Mouse (Mus musculus) CH12.LX (cell line): ENCODE measurements around the gene Cracr2a. TPM values are rescaled to one million over a fixed set of nuclear protein-coding genes. Genes with fewer than 3 reads are reported as not detected.

Experiments
- DNase-seq: peaks from one replicate; pipeline ENCODE4 v3.0.0-alpha.2; 2013; ENCODE audit errors: extremely low read depth
- H3K27ac ChIP-seq: 2 replicates; pipeline ENCODE4 v1.5.1; 2012; ENCODE audit warnings: low read depth, mild to moderate bottlenecking, control low read depth, moderate library complexity; ENCODE audit not compliant: insufficient read depth
- H3K27me3 ChIP-seq: replicated peaks from 2 replicates; pipeline ENCODE3; 2012; ENCODE audit warnings: inconsistent platforms
- H3K36me3 ChIP-seq, 2 experiments: replicated peaks in 1 of 2; 2 replicates each; pipeline versions ENCODE3 to v1.6.1; 2012; ENCODE audit warnings: inconsistent platforms in 1 of 2, low read length in 1 of 2, mild to moderate bottlenecking in 1 of 2, mixed read lengths in 1 of 2, moderate library complexity in 1 of 2; ENCODE audit not compliant: control insufficient read depth in 1 of 2, insufficient read depth in 1 of 2
- H3K4me1 ChIP-seq, 2 experiments: 2 replicates each; pipeline ENCODE4 v1.6.1; 2012; ENCODE audit warnings: inconsistent platforms in 1 of 2, moderate library complexity in 1 of 2; ENCODE audit not compliant: insufficient read depth in 2 of 2, control insufficient read depth in 1 of 2
- H3K4me2 ChIP-seq: 2 replicates; pipeline ENCODE4 v1.6.1; 2012; ENCODE audit warnings: low read depth, mild to moderate bottlenecking, control low read depth; ENCODE audit not compliant: poor library complexity, insufficient read depth, severe bottlenecking
- H3K4me3 ChIP-seq, 3 experiments: fragments of 150-350 bp in 1 of 3; sonication (generic) in 1 of 3; replicated peaks in 1 of 3; 2 replicates each; pipeline versions ENCODE3 to v1.5.1; 2011 to 2012; ENCODE audit warnings: low read depth in 2 of 3, low read length in 2 of 3, mild to moderate bottlenecking in 2 of 3, moderate library complexity in 2 of 3, control low read depth in 1 of 3, improper control_type of control experiment in 1 of 3, inconsistent platforms in 1 of 3, mixed read lengths in 1 of 3; ENCODE audit not compliant: poor library complexity in 1 of 3
- H3K79me2 ChIP-seq: replicated peaks from 2 replicates; pipeline ENCODE4 v1.6.1; 2012; ENCODE audit warnings: mild to moderate bottlenecking, moderate library complexity; ENCODE audit not compliant: control insufficient read depth, poor library complexity, insufficient read depth, severe bottlenecking; ENCODE audit errors: extremely low read depth
- H3K9ac ChIP-seq: 2 replicates; pipeline ENCODE4 v1.6.1; 2012; ENCODE audit warnings: low read depth, mild to moderate bottlenecking, control low read depth, moderate library complexity; ENCODE audit not compliant: insufficient read depth
- H3K9me3 ChIP-seq: replicated peaks from 2 replicates; pipeline ENCODE3; 2012; ENCODE audit warnings: low read length, inconsistent platforms, mixed read lengths
- BHLHE40 ChIP-seq: IDR thresholded peaks from 2 replicates; pipeline ENCODE4 v1.6.1; 2011; ENCODE audit warnings: mild to moderate bottlenecking, low read depth, low read length, improper control_type of control experiment
- CHD1 ChIP-seq: IDR thresholded peaks from 2 replicates; pipeline ENCODE4 v1.6.1; 2012; ENCODE audit warnings: low read depth, low read length, improper control_type of control experiment, inconsistent platforms
- CHD2 ChIP-seq: IDR thresholded peaks from 2 replicates; pipeline ENCODE4 v1.6.1; 2011; ENCODE audit warnings: low read length, improper control_type of control experiment
- CTCF ChIP-seq, 2 experiments: IDR thresholded peaks in 1 of 2; conservative IDR thresholded peaks in 1 of 2; 2 replicates each; pipeline ENCODE4 v1.5.1; 2011 to 2012; ENCODE audit warnings: low read depth in 2 of 2, low read length in 2 of 2, improper control_type of control experiment in 1 of 2, inconsistent platforms in 1 of 2, mild to moderate bottlenecking in 1 of 2, moderate library complexity in 1 of 2
- E2F4 ChIP-seq: IDR thresholded peaks from 2 replicates; pipeline ENCODE4 v1.6.1; 2011; ENCODE audit warnings: low read depth, low read length, improper control_type of control experiment; ENCODE audit not compliant: insufficient replicate concordance
- ELF1 ChIP-seq: IDR thresholded peaks from 2 replicates; pipeline ENCODE4 v1.6.1; 2014; ENCODE audit warnings: low read depth, mild to moderate bottlenecking, inconsistent platforms, low read length, improper control_type of control experiment
- EP300 ChIP-seq: IDR thresholded peaks from 2 replicates; pipeline ENCODE4 v1.6.1; 2011; ENCODE audit warnings: low read length, improper control_type of control experiment
- ETS1 ChIP-seq: conservative IDR thresholded peaks from 2 replicates; pipeline ENCODE4 v1.6.1; 2012; ENCODE audit warnings: low read depth, mild to moderate bottlenecking, inconsistent platforms, low read length, improper control_type of control experiment, moderate library complexity
- GABPA ChIP-seq: IDR thresholded peaks from 2 replicates; pipeline ENCODE4 v1.6.1; 2012; ENCODE audit warnings: low read depth, low read length, improper control_type of control experiment, inconsistent platforms; ENCODE audit not compliant: insufficient replicate concordance
- KAT2A ChIP-seq: IDR thresholded peaks from 2 replicates; pipeline ENCODE4 v1.6.1; 2012; ENCODE audit warnings: low read length, improper control_type of control experiment, inconsistent platforms; ENCODE audit not compliant: insufficient replicate concordance
- MAFK ChIP-seq: IDR thresholded peaks from 2 replicates; pipeline ENCODE4 v1.6.1; 2011; ENCODE audit warnings: low read length, improper control_type of control experiment; ENCODE audit not compliant: insufficient replicate concordance
- MAX ChIP-seq: IDR thresholded peaks from 2 replicates; pipeline ENCODE4 v1.6.1; 2011; ENCODE audit warnings: low read length, improper control_type of control experiment
- MXI1 ChIP-seq: IDR thresholded peaks from 2 replicates; pipeline ENCODE4 v1.6.1; 2011; ENCODE audit warnings: mild to moderate bottlenecking, low read depth, low read length, improper control_type of control experiment
- MYC ChIP-seq: IDR thresholded peaks from 2 replicates; pipeline ENCODE4 v1.6.1; 2011; ENCODE audit warnings: low read depth, mild to moderate bottlenecking, improper control_type of control experiment, low read length
- POLR2A ChIP-seq: IDR thresholded peaks from 2 replicates; pipeline ENCODE4 v1.6.1; 2011; ENCODE audit warnings: low read depth, mild to moderate bottlenecking, improper control_type of control experiment, low read length
- POLR2AphosphoS2 ChIP-seq: IDR thresholded peaks from 2 replicates; pipeline ENCODE4 v1.6.1; 2011; ENCODE audit warnings: low read depth, low read length, improper control_type of control experiment
- RCOR1 ChIP-seq: conservative IDR thresholded peaks from 2 replicates; pipeline ENCODE4 v1.6.1; 2012; ENCODE audit warnings: low read depth, mild to moderate bottlenecking, inconsistent platforms, low read length, improper control_type of control experiment
- TBP ChIP-seq: conservative IDR thresholded peaks from 2 replicates; pipeline ENCODE4 v1.6.1; 2011; ENCODE audit warnings: low read depth, low read length, improper control_type of control experiment
- UBTF ChIP-seq: IDR thresholded peaks from 2 replicates; pipeline ENCODE4 v1.6.1; 2012; ENCODE audit warnings: low read depth, mild to moderate bottlenecking, inconsistent platforms, low read length, improper control_type of control experiment, moderate library complexity
- USF1 ChIP-seq: IDR thresholded peaks from 2 replicates; pipeline ENCODE4 v1.6.1; 2014; ENCODE audit warnings: low read depth, mild to moderate bottlenecking, inconsistent platforms, low read length, improper control_type of control experiment
- USF2 ChIP-seq: conservative IDR thresholded peaks from 2 replicates; pipeline ENCODE4 v1.6.1; 2011; ENCODE audit warnings: low read depth, low read length, improper control_type of control experiment
- ZC3H11A ChIP-seq: IDR thresholded peaks from 2 replicates; pipeline ENCODE4 v1.6.1; 2012; ENCODE audit warnings: low read depth, mild to moderate bottlenecking, inconsistent platforms, low read length, improper control_type of control experiment
- ZKSCAN1 ChIP-seq: IDR thresholded peaks from 2 replicates; pipeline ENCODE4 v1.6.1; 2012; ENCODE audit warnings: low read depth, inconsistent platforms, low read length, improper control_type of control experiment, borderline replicate concordance
- ZMIZ1 ChIP-seq: IDR thresholded peaks from 2 replicates; pipeline ENCODE4 v1.6.1; 2012; ENCODE audit warnings: low read depth, mild to moderate bottlenecking, inconsistent platforms, low read length, improper control_type of control experiment
- dilution Hi-C: fragments of 300-500 bp; cut with MboI; formaldehyde crosslinking; loops from 2 replicates; pipeline ENCODE4 v1.14.3; 2020; ENCODE audit warnings: low sequenced_read_pairs; ENCODE audit not compliant: extremely low pct_unique_long_range_greater_than_20kb, extremely low pct_ligation_motif_present
- in situ Hi-C: fragments of 300-500 bp; cut with MboI; formaldehyde crosslinking; loops from 3 replicates; pipeline ENCODE4 v1.14.3; 2019; ENCODE audit warnings: low sequenced_read_pairs, low pct_ligation_motif_present, low pct_unique_long_range_greater_than_20kb, mixed read lengths
- polyA plus RNA-seq: library from polyadenylated mRNA; unstranded; fragments of >175 nt; gene quantifications from 2 replicates; pipeline ENCODE4 v1.2.1, GENCODE M21; 2012; ENCODE audit warnings: low read depth; ENCODE audit not compliant: insufficient read length
- total RNA-seq, 2 experiments: library from RNA; depleted of rRNA; stranded (reverse); fragments of 300-350 nt in 1 of 2; fragments of >200 nt in 1 of 2; gene quantifications; 2 replicates each; pipeline ENCODE4 v1.2.3; 2012 to 2014

The Cracr2a gene
- total and polyA plus RNA-seq, 3 experiments = 1.2 to 1.6 (median 1.5) TPM

- no peaks in the 10 kb centered on the region for H3K27me3 ChIP-seq
- H3K4me2 ChIP-seq = no peak overlapping the region
- no peak overlapping the region for H3K4me3 ChIP-seq
- no peaks in the 10 kb centered on the region for H3K79me2 ChIP-seq
- H3K9me3 ChIP-seq = no peaks in the 10 kb centered on the region
- dilution Hi-C loops (no loop called here), in situ Hi-C loops (no loop called here)
- no peak for TF ChIP-seq MYC
- TF ChIP-seq CTCF (conservative IDR thresholded peaks at IDR 0.05 in 1 of 2, IDR thresholded peaks at IDR 0.05 in 1 of 2; ENCODE audit: low read depth in 2 of 2, low read length in 2 of 2) = no peak
- TF ChIP-seq CHD1 = no peak
- TF ChIP-seq EP300 = no peak
- TF ChIP-seq ZKSCAN1 = no peak
- no peak for TF ChIP-seq UBTF
- no peak for TF ChIP-seq ELF1
- no peak for TF ChIP-seq ETS1
- TF ChIP-seq MXI1 = no peak
- no peak for TF ChIP-seq KAT2A
- H3K27ac ChIP-seq = no peak overlapping the region
- H3K36me3 ChIP-seq = peaks cover 0 to 14% of the 10 kb centered on the region in 2 experiments
- DNase-seq = no peak
- no peak overlapping the region for H3K9ac ChIP-seq
- H3K4me1 ChIP-seq = peaks cover 6 to 28% of the 10 kb centered on the region in 2 experiments
These were observed 17.7 kb downstream of the Cracr2a start for GRCm38 (mm10) chr6:127578810-127579209.

GRCm38 (mm10) chr6:127581915-127582314, 20.8 kb downstream of the Cracr2a start:
- Histone ChIP-seq H3K9ac (no peak overlapping the region), H3K27me3 (no peaks in the 10 kb centered on the region), H3K4me3 (no peak overlapping the region), H3K4me1 (peaks cover 4 to 12% of the 10 kb centered on the region in 2 experiments; a peak in 3 of 4 replicates), H3K9me3 (no peaks in the 10 kb centered on the region), H3K27ac (no peak overlapping the region), H3K4me2 (peak overlapping the region; percentile 52; the same call in 1 of the 2 replicates), H3K79me2 (no peaks in the 10 kb centered on the region), H3K36me3 (peaks cover 0 to 14% of the 10 kb centered on the region in 2 experiments)
- dilution Hi-C loops (no loop called here), in situ Hi-C loops (no loop called here)
- no peak for DNase-seq
- no peak for TF ChIP-seq KAT2A

- DNase-seq = peak; percentile 78
- Histone ChIP-seq H3K4me3 (peak overlapping the region in 1 of 3 experiments; percentile 1), H3K79me2 (no peaks in the 10 kb centered on the region), H3K9me3 (no peaks in the 10 kb centered on the region), H3K27me3 (no peaks in the 10 kb centered on the region), H3K4me2 (peak overlapping the region; percentile 52), H3K27ac (no peak overlapping the region), H3K36me3 (peaks cover 0 to 14% of the 10 kb centered on the region in 2 experiments), H3K4me1 (peaks cover 4 to 12% of the 10 kb centered on the region in 2 experiments; a peak in 3 of 4 replicates), H3K9ac (no peak overlapping the region)
- in situ Hi-C loops = no loop called here
- dilution Hi-C loops = no loop called here
- TF ChIP-seq ZC3H11A (no peak), MAFK (no peak), CHD2 (no peak), EP300 (no peak), E2F4 (no peak), USF1 (no peak), MYC (no peak), POLR2AphosphoS2 (no peak), POLR2A (no peak), MXI1 (0 out of 2 replicates have a peak, but pooled peaks have one; percentile 6), GABPA (no peak), CHD1 (no peak), ETS1 (no peak), RCOR1 (no peak), UBTF (no peak), BHLHE40 (no peak), USF2 (no peak), ELF1 (no peak), ZMIZ1 (no peak), MAX (no peak), TBP (no peak)
These were observed 21.4 kb downstream of the Cracr2a start for GRCm38 (mm10) chr6:127582391-127583176.
